Mouse (Mus musculus): ENCODE measurements around the gene Thsd4.

Thsd4 gene

DNA sequence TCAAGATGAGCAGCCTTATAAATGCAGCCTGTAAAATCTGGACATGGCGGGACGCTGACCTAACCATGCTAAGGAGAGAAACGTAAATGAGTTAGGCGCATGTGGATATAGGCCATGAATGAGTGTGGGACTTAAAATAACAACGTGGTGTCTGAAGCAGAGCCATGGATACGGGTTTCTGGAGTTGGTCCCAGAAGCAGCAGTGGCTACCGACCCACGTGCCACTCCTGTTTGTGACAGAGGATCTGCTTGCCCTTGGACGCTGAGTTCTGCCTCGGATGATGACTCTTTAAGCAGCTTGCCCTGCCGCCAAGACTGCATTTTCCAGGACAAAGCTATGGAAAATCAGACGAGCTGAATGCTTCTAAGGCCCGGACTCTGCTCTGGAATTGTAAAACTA lies 262.2 kb downstream of the Thsd4 start:
- no peak for DNase-seq

DNA sequence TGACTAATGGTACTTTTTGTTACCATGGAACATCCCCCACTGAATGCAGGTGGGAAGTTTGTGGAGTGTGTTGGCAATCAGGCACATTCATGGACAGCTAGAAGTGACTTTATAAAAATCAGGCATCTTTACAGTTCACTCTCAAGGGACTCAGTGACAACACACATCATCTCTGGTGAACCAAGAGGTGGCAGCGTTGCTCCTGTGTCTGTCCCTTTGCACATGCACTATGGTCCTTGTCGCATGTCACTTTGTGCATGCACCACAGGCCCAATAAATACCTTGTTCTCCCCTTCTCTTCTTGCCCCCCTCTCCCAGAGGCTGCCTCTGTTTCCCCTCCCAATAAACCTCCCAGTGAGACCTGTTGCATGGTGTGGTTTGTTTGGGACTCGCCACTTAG lies 270.1 kb downstream of the Thsd4 start:
- no peak for DNase-seq

DNA sequence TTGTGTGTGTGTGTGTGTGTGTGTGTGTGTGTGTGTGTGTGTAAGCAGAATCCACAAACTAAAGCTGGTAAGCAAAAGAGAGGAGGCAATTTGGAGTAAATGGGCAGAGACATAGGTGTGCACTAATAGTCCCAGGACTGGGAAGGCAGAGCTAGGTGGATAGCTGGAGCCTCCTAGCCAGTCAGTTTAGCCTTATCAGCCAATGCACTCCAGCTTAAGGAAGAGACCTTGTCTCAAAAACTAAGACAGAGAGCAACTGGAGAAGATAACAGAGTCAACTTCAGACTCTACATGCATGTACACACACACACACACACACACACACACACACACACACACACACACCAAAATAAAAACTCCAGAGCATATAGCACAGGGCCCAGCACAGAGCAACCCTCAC lies 271.4 kb downstream of the Thsd4 start:
- DNase-seq, result no peak

DNA sequence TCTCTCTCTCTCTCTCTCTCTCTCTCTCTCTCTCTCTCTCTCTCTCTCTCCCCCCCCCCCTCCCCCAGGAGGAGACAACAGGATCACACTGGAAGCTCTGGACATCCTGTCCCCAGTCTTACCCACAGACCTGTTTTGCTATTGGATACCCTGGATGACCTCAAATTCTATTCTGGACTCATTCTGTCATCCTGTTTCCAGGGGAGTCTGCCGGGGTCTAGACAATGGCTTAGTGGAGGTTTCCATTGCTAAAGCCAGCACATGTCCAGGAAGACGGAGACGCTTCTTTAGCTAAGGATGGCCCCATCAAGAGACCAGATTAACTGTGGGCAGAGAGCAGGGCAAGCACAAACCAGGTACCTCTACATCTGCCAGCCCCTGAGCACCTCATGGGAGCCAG lies 273.8 kb downstream of the Thsd4 start:
- DNase-seq, result no peak

DNA sequence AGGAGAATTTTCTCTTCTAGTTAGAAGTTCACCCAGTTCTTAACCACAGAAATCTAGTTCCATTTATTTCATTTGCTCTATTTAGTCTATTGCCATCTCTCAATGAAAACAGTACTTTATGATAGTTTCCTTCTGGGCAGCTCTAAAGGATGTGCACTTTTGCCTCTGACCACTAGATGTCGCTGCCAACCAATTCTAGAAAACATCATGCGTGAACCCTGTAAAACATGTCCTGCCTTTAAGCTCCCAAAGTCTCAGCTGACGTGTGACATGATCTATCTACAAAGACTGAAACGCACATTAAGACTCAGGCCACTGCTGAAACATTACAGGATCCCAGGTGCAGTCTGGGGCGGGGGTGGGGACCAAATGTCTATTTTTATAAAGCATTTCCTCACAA lies 276.9 kb downstream of the Thsd4 start:
- peak; percentile 19 to 26 for DNase-seq

DNA sequence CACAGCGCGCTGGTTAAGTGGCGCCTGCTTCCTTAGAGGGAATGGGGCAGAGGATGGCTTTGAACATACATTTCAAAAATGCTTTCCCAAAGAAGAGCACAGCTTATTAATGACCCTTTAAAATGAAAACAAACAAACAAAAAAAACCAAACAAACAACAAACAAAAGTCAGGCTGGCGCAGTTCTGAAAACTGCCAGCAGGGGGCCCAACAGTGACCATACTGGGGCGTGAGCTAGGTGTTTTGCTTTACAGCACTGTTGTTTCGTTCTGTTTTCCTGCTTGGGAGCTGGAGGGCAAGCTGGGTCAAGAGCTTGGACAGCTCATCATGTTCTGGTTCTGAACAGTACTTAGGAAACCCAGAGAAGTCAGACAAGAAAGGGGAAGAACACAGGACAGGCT lies 278.3 kb downstream of the Thsd4 start:
- DNase-seq, result peak in 1 of 2 experiments; percentile 6

DNA sequence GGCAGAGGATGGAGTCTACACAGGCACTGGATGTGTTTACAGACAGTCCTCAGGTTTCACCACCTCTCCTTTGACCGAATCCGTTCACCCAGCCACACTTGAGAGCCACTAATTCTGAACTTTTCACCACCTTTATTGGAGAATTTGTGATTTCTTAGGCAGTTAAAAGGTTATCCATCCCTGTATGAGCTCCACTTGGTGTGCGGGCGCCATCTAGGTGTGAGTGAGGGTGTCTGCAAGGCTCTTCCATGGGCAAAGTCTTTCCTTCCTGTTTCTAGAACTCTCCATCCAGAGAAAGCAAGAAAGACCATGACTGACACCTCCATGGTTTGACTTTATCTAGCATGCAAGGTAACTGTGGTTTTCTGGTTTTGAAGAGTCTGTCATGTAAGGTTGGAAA lies 284.2 kb downstream of the Thsd4 start:
- peak in 1 of 2 experiments; percentile 2 for DNase-seq

DNA sequence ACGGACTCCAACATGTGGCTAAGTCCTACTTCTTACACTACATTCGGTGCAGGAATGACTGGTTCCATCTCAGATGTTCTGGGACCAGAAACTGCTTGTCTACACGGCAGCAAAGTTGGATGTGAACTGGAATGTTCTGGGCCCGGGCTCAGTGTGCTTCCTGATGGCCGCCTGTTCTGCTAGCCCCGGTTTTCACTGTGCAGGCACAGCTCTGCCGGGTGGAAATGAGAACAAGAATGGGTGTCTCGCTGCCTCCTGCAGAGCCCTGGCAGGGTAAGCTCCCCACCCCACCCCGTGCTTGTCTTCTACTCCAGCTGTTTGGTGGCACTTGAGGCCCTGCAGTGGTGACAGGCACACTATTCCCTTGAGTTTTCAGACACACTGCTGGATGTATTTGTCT lies 285.7 kb downstream of the Thsd4 start:
- DNase-seq, result no peak

DNA sequence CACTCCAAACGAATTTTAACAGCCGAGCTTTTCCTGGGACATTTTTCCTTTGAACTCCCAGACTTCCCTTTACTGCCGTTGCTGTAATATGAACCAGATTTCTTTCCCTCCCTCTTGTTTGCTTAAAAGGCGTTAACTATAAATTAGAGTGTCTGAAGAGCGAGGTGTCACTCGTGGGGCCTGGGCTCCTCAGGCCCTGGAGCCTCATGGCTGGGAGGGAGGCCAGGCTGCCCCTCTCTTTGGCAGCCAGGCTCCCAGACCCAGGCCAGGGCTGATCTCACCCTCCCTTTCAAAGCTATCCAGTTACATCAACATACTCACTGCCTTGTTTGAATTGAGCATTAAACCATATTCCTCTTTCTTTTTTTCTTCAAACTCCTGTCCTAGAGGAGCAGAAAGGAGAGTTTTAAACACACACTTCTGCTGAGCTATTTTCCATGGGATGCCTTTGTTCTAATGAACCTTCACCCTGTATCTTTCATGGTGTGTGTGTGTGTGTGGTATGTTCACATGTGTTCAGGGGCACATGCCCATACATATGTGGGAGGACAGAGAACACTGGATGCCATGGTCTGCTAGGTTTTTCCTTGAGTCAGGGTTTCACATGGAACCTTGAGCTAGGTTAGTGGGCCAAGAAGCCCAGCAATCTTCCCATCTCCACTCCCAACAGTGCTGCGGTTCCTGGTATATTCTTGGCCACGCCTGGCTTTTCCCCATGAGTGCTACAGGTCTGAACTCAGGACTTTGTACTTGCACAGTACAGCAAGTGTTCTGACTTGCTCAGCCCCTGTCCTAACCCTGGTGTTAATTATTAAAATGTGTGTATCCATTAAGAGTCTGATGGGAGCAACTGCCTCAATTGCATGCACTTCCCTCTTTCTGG lies 287.4 kb downstream of the Thsd4 start:
- DNase-seq, result no peak

DNA sequence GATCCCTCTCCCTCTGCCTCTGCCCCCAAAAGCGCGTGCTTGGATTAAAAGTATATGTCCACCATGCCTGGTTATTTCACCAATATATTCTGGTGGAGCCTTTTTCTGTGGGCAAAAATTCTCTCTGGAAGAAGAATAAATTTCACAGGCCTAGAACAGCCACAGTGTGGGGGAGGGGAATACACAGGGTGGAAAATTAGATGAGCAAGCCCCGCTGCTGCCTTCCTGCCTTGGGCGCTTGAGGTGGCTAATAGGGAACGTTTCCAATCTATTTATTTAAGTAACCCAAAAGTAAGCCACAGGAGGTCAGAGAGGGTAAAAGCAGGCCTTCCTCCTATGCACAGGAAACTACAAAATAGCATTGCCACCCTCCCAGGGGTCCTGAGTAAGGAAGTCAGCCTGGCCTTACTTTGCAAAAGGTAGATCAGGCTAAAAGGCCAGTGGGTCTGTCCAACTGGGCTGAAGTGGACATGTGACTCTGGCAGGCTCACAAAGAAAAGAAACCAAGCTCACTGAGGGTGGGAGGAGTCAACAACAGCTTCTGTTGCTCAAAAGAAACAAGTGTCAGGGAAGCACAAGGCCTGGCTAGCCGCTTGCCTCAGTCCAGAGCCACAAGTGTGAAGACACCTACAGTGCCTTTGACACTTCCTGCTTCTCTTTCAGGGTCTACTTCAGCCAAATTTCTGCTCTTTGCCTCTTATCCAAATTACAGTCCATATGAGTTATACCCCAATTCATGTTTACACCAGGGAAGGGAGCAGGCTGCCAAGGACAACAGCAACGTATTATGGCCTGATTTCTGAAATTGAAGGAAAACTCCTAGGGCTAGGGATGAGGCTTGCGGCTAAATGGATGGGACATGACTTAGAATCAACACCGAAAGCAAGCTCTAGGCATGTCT lies 289.6 kb downstream of the Thsd4 start:
- no peak for DNase-seq

DNA sequence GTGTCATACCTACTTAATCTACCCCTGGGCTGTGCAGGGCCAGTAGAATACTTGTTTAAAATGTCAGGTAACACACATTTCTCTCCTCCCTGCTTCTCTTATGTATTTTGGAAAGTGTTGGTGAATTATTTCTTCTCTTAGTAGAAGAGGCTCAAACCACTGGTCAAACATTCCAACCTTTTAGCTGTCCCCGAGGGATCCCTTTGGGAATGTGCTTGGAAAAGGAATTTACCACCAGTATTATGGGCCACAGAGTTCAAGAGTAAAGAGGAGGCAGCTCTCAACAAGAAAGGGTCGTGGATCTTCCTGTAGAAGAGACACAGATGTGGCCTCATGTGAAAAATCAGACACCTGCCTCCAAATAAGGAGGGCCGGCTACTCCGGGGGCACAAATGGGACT lies 292.4 kb downstream of the Thsd4 start:
- no peak for DNase-seq

DNA sequence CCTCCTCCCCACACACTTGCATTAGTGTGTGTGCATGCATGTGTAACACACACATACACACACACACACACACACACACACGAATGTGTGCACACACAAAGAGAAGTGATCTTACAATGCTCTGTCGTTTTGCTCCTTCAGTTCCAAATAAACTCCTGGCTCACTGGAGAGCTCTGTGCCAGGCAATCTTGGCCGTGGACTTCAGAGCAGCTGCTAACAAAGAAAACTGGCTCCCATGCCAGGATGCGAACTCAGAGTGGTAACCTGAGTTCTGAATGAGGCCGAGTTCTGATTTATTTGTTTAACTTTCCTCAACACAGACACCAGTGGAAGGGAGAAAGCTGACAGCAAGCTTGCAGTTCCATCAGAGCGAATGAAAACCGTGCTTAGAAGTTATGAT lies 294.1 kb downstream of the Thsd4 start:
- DNase-seq, result no peak

DNA sequence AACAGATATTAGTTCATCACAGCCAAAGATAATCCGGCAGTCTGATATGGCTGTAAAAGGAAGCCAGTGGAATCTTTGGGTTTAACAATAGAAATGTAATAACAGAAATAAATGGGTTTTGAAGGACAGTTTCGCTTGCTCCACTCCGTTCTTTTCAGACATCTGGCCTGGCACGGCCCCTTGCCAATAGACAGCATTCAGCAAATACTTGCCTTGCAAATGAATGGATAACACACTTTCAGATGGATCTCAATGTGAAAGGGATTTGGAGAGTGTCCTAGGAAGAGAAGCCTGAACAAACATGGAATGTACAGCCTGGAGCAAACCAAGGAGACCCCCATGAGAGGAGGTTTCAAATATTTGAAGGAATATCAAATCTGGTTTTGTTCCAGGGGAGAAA lies 295.2 kb downstream of the Thsd4 start:
- no peak for DNase-seq

DNA sequence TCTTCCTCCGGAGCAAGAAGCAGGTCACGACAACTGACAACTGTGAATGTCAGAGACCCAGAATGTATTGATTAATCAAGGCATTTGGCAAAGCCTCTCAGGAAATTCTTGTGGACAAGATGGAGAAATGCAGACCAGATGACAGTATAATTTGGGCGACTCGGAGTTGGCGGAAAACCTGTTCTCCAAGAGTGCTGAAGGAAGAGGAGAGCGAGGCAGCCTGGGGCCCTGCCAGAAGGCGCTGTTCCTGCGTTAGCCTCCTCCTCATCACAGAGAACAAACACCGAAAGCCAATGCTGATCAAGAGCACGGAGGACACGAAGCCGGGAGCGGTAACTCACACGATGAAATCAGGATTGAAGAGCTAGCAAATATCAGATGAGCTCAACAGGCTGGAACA lies 295.7 kb downstream of the Thsd4 start:
- no peak for DNase-seq

DNA sequence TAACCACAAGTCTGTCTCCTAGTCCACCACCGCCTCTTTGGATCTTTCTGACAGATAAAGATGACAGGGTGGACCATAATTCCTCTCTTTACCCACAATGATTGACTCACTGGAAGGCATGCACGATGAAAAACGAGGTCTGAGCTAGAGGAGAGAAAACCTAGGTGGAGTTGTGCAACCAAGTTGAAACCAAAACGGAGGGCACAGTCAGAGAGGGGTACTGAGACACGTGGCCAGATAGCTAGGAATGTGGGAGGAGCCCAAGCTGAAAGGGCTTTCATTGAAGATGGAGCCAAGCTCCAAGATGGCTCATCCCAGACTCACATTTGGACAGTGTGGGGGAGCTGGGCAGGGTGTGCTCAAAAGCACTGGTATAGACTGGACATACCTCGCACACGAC lies 296.4 kb downstream of the Thsd4 start:
- no peak for DNase-seq

DNA sequence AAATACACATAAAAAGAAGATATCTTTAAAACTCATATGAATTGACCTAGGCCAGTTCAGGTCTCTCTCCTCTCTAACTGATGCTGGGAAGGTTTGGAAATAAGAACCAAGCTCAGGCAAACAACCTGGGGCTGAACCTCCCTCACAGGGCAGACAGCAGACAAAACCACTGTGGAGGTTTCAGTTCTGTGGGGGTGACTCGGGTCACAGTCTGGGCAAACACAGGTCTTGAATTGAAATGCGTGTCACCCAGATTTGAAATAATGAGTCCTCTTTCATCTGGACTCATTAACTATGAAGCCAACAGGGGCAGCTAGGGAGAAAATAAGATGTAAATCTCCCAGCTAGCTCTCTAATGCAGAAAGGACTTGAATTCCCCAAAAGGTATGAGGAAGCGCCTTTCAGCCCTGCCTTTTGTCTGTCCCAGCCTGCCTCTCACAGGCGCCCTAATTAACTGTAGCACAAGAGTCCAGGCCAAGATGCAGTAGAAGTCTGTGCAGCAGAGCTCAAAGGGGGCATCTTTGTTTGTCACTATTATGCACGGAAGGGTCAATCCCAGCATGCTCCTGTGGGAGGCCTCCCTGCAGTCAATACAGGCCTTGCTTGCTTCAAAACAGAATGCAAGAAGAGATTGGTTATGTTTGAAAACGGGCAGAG lies 297.7 kb downstream of the Thsd4 start:
- no peak for DNase-seq

DNA sequence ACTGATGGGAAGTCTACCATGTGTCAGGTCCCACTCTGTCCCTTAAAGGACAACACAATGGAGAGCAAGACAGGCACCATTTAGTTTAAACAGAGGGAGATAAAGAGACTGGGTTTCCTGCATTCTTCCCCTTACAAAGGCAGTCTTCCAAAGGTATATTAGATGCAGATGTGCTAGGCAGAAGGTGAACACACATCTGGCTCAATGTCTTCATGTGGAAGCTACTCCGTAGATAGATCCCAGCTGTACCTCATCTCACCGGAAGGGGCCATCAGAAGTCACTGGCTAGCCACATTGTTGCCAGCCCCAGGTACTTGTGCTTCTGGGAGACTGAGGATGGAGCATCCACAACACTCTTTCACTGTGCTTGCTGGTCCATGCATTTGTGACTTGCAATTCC lies 301.4 kb downstream of the Thsd4 start:
- DNase-seq, result no peak

DNA sequence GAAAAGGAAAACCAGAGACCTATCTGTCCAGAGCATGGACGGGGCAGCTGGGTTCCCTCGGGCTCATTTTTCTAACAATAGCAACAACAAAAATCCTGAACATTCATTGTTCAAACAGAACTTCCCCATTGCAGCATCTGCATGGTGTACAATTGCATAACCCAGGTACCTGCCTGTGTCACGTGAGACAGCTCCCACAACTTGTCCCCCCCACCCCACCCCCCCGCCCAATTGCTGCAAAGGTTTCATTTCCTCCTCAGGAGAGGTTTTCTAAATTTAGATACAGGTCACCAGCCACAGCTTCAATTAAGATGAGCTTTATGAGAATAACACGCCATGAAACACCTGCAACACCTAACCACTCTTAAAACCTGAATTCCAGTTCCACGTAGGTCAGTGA lies 303.4 kb downstream of the Thsd4 start:
- no peak for DNase-seq

DNA sequence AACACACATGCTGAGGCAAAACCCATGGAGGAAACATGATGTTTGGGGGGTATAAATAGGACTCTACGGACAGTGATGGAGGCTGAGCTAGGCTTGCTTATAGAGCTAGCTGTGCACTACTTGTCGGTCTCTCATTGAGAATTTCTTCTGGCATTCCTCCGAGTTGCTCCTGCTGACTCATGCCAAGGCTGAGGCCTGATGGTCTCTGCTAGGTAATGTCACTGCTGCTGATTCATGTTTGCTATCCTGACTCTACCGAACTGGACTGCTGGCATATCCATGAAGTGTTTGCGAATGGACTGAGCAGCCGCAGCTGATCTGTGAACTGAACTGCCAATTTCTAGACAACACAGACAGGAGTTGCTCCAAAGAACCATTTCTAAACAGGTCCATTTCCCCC lies 305.8 kb downstream of the Thsd4 start:
- no peak for DNase-seq

DNA sequence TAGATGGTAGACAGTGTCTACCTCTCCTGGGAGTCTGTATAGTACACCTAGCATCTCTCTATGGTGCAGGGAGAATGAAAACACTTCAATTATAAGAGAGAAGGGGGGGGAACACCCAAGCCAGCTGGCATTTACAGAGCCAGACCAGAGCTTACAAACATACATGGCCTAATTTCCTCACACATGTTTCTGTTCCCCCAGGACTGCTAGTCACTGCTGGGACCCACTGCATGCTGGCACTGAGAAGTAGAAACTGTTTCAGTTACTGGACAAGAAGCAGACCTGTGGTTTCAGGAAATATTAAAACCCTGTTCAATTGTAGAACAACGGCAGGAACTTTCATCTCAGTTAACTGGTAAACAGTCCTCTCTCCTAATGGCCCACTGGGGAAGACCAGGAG lies 308.7 kb downstream of the Thsd4 start:
- no peak for DNase-seq

DNA sequence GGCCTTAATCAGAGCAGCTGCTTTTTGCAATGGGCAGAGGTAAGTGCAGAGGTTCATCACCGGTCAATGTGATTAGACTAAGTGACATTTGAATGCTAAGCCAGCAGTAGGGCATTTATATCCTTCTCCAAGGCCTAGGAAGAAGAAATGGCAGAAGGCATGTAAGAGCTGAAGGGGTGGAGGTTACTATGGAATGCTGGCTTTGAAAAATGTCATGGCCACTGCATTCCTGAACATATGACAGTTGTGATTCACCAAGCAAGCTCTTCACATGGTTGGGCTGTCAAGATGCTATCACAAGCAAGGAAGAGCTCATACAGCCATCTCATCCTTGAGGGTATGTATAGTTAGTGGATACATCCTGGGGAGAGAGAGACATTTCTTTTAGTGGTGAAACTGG lies 313.0 kb downstream of the Thsd4 start:
- DNase-seq, result no peak

DNA sequence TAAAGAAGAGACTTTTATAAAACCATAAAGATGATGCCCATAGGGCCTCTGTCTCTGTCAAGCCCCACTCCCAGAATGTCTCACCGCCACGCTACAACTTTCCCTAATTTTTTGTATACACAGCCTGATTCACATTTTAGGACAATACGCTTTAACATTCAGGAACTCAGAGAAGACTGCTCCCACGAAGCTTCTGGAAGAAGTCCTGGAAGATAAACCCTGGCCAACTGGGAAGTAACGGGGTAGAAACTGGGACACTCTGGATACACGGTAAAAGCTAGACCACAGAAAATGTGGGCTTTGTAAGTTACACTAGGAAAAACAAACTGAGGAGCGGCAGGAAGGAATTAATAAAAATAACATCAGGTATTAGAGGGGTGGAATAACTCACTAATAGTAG lies 318.7 kb downstream of the Thsd4 start:
- DNase-seq, result no peak

DNA sequence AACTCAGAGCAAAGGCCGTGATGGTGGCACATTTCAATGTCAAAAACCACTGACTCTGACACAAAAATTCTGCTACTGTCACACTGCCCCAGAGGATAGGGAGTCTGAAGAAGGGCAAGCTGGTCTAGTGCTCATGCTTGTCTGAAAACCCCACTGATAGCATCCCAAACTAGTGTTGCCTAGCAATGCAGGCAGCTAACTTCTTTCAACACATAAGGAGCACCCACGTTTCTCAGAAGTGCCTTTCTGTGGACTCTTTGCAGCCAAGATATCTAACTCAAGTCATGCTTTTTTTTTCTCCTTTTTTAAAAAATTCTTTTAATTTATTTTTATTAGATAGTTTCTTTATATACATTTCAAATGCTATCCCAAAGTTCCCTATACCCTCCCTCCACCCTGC lies 321.4 kb downstream of the Thsd4 start:
- no peak for DNase-seq
